21 mouse cellular contexts compared by ENCODE assay signal in genomic region chr9:110263181-110263580, GRCm38 (mm10). TPM values are rescaled to one million over a fixed set of nuclear protein-coding genes. Genes with fewer than 3 reads are reported as not detected.
DNase-seq lines count a peak whose midpoint lies in the region; ATAC-seq and TF ChIP-seq lines count a peak whose summit lies in the region.
"Had no signal": no experiment of that assay in that cellular context is flagged by ENCODE, and none has a peak within 500 bp of the region (broad histone marks: within the 10 kb centered on the region; RNA-seq: fewer than 3 reads in every experiment).

No protein-coding gene starts in this region.

- H3K9ac ChIP-seq in forebrain, embryonic 12.5 days = no peak overlapping the region
- H3K9ac ChIP-seq in intestine, embryonic 15.5 days = no peak overlapping the region
- H3K9ac ChIP-seq in intestine, postnatal 0 days (ENCODE audit: low read depth, low read length) = no peak overlapping the region
- H3K9ac ChIP-seq: heart, embryonic 13.5 days; hindbrain, embryonic 15.5 days had no signal

- H3K4me2 ChIP-seq in forebrain, embryonic 12.5 days = no peak overlapping the region
- H3K4me2 ChIP-seq in intestine, embryonic 15.5 days (replicated peaks) = no peak overlapping the region
- no peak overlapping the region for H3K4me2 ChIP-seq in intestine, postnatal 0 days (replicated peaks; ENCODE audit: low read depth)
- H3K4me2 ChIP-seq: heart, embryonic 13.5 days; hindbrain, embryonic 15.5 days had no signal

- TF ChIP-seq CTCF in intestine, postnatal 0 days (IDR thresholded peaks at IDR 0.05; ENCODE audit: low read depth) = no peak

- no peaks in the 10 kb centered on the region for H3K27me3 ChIP-seq in forebrain, embryonic 10.5 days (ENCODE audit: poor library complexity, severe bottlenecking)
- no peaks in the 10 kb centered on the region for H3K27me3 ChIP-seq in forebrain, embryonic 12.5 days
- no peaks in the 10 kb centered on the region for H3K27me3 ChIP-seq in intestine, embryonic 15.5 days (replicated peaks)
- no peaks in the 10 kb centered on the region for H3K27me3 ChIP-seq in intestine, postnatal 0 days (replicated peaks; ENCODE audit: control insufficient read depth, insufficient read depth, low read length)
- H3K27me3 ChIP-seq: heart, embryonic 13.5 days; hindbrain, embryonic 15.5 days had no signal

- no peak for DNase-seq in forebrain, embryonic 10.5 days (ENCODE audit: extremely low spot score, low spot score)
- DNase-seq in frontal cortex, adult 2 months (ENCODE audit: extremely low spot score in 1 of 2, low spot score in 1 of 2) = no peak
- peak; percentile 57 for DNase-seq in retina, postnatal 1 day
- DNase-seq in retina, embryonic 14.5 days (ENCODE audit: low spot score) = no peak
- DNase-seq: adrenal gland, adult 8-10 months; adrenal gland, postnatal 36 days; B cell, adult 2 months; cerebellum, adult 2 months; cerebellum, postnatal 10 days; gastrocnemius, postnatal 36 days; heart, adult 11 months; heart, postnatal 36 days had no signal

- peaks cover 5% of the 10 kb centered on the region for H3K4me1 ChIP-seq in forebrain, embryonic 10.5 days
- no peaks in the 10 kb centered on the region for H3K4me1 ChIP-seq in forebrain, embryonic 12.5 days
- no peaks in the 10 kb centered on the region for H3K4me1 ChIP-seq in intestine, embryonic 15.5 days (replicated peaks)
- H3K4me1 ChIP-seq in intestine, postnatal 0 days (replicated peaks; ENCODE audit: control insufficient read depth, insufficient read depth, low read length) = no peaks in the 10 kb centered on the region
- H3K4me1 ChIP-seq: embryonic facial prominence, embryonic 10.5 days; heart, embryonic 13.5 days had no signal

- no peak overlapping the region for H3K4me3 ChIP-seq in forebrain, embryonic 10.5 days
- H3K4me3 ChIP-seq in forebrain, embryonic 12.5 days (replicated peaks) = no peak overlapping the region
- no peak overlapping the region for H3K4me3 ChIP-seq in intestine, embryonic 15.5 days (replicated peaks)
- no peak overlapping the region for H3K4me3 ChIP-seq in intestine, postnatal 0 days (ENCODE audit: low read depth, low read length)
- H3K4me3 ChIP-seq: embryonic facial prominence, embryonic 10.5 days; heart, embryonic 13.5 days; hindbrain, embryonic 15.5 days had no signal

- H3K36me3 ChIP-seq in forebrain, embryonic 10.5 days (replicated peaks) = peaks cover 8% of the 10 kb centered on the region; the same call in 1 of the 2 replicates
- peaks cover 7% of the 10 kb centered on the region for H3K36me3 ChIP-seq in forebrain, embryonic 12.5 days (replicated peaks)
- H3K36me3 ChIP-seq in intestine, embryonic 15.5 days = no peaks in the 10 kb centered on the region
- H3K36me3 ChIP-seq in intestine, postnatal 0 days (ENCODE audit: control insufficient read depth, insufficient read depth) = no peaks in the 10 kb centered on the region
- H3K36me3 ChIP-seq: embryonic facial prominence, embryonic 10.5 days; G1E; heart, embryonic 13.5 days had no signal

- no peak for ATAC-seq in forebrain, embryonic 12.5 days (ENCODE audit: low FRiP score)
- ATAC-seq in frontal cortex, adult (ENCODE audit: low TSS enrichment) = peak; percentile 22; the same call in 1 of the 2 replicates
- peak; percentile 43; the same call in 1 of the 2 replicates for ATAC-seq in intestine, embryonic 15.5 days
- ATAC-seq in intestine, postnatal 0 days = no peak
- ATAC-seq: CD4-positive, CD25-positive, alpha-beta regulatory T cell, adult 4 months had no signal

- 88% methylated on average over 8 of the region's 8 CpGs for WGBS in forebrain, embryonic 10.5 days
- WGBS in forebrain, embryonic 12.5 days = 75% methylated on average over 8 of the region's 8 CpGs
- 66% methylated on average over 8 of the region's 8 CpGs for WGBS in intestine, embryonic 15.5 days
- WGBS in intestine, postnatal 0 days = 66% methylated on average over 8 of the region's 8 CpGs

- H3K9me3 ChIP-seq in forebrain, embryonic 10.5 days = no peaks in the 10 kb centered on the region
- H3K9me3 ChIP-seq in forebrain, embryonic 12.5 days = no peaks in the 10 kb centered on the region
- no peaks in the 10 kb centered on the region for H3K9me3 ChIP-seq in intestine, embryonic 15.5 days
- H3K9me3 ChIP-seq in intestine, postnatal 0 days (ENCODE audit: control insufficient read depth) = no peaks in the 10 kb centered on the region
- H3K9me3 ChIP-seq: embryonic facial prominence, embryonic 10.5 days; G1E; heart, embryonic 13.5 days; hindbrain, embryonic 15.5 days had no signal

- H3K27ac ChIP-seq in forebrain, embryonic 10.5 days = 0 out of 2 replicates have a peak overlapping the region, but pooled peaks have one; percentile 1
- no peak overlapping the region for H3K27ac ChIP-seq in forebrain, embryonic 12.5 days
- no peak overlapping the region for H3K27ac ChIP-seq in intestine, embryonic 15.5 days
- H3K27ac ChIP-seq in intestine, postnatal 0 days (ENCODE audit: low read depth, low read length) = no peak overlapping the region
- H3K27ac ChIP-seq: embryonic facial prominence, embryonic 10.5 days; heart, embryonic 13.5 days; hindbrain, embryonic 15.5 days had no signal

RNA-seq across cellular contexts. Expression of gene Cspg5, which starts 19.6 kb away (rescaled TPM):
- 5.4 and 6.3 TPM in 2 replicates for polyA plus RNA-seq in forebrain, embryonic 10.5 days (2016; fragmentation: Nextera tagmentation; extraction: Ambion mirVana)
- 21.9 and 22.3 TPM in 2 replicates for polyA plus RNA-seq in forebrain, embryonic 12.5 days (2016; fragmentation: Nextera tagmentation; extraction: Ambion mirVana)
- 374 and 390 TPM in 2 replicates for polyA plus RNA-seq in frontal cortex, adult 2 months (2012; rRNA removed)
- polyA plus RNA-seq in intestine, embryonic 15.5 days (2015; fragmentation: Nextera tagmentation; extraction: Ambion mirVana) = 3.9 and 4.6 TPM in 2 replicates
- 2.9 and 3.2 TPM in 2 replicates for polyA plus RNA-seq in intestine, postnatal 0 days (2015; fragmentation: Nextera tagmentation; extraction: Ambion mirVana)

RNA-seq across cellular contexts. Expression of gene Elp6, which starts 41.8 kb away (rescaled TPM):
- 43.7 and 47.2 TPM in 2 replicates for polyA plus RNA-seq in forebrain, embryonic 10.5 days (2016; fragmentation: Nextera tagmentation; extraction: Ambion mirVana)
- 32.7 and 33.0 TPM in 2 replicates for polyA plus RNA-seq in forebrain, embryonic 12.5 days (2016; fragmentation: Nextera tagmentation; extraction: Ambion mirVana)
- polyA plus RNA-seq in frontal cortex, adult 2 months (2012; rRNA removed) = 20.8 and 21.8 TPM in 2 replicates
- polyA plus RNA-seq in intestine, embryonic 15.5 days (2015; fragmentation: Nextera tagmentation; extraction: Ambion mirVana) = 22.0 and 22.3 TPM in 2 replicates
- 6.3 and 7.5 TPM in 2 replicates for polyA plus RNA-seq in intestine, postnatal 0 days (2015; fragmentation: Nextera tagmentation; extraction: Ambion mirVana)

Comparison
In these comparisons a context has a peak if more than half of its experiments do, and no peak if none do; other contexts are left out.
1. ATAC-seq: peak in frontal cortex, adult (single experiment) and intestine, embryonic 15.5 days (single experiment); none in forebrain, embryonic 12.5 days (single experiment) and intestine, postnatal 0 days (single experiment).
2. RNA of gene Cspg5, which starts 19.6 kb away (polyA plus RNA-seq): 374 to 390 TPM in frontal cortex, adult 2 months; 21.9 to 22.3 TPM in forebrain, embryonic 12.5 days, 5.4 to 6.3 TPM in forebrain, embryonic 10.5 days, 3.9 to 4.6 TPM in intestine, embryonic 15.5 days and 2.9 to 3.2 TPM in intestine, postnatal 0 days; every median in the first group is over 10 times any median in the second.